Mouse (Mus musculus): Measurements from ENCODE around the gene Lima1. TPM values are rescaled to one million over a fixed set of nuclear protein-coding genes. Genes with fewer than 3 reads are reported as not detected.
"Not testable (repeated sequence)": the region's sequence is repeated elsewhere in the genome, so short reads cannot be mapped to it uniquely, and the experiment has no call there.

Gene Lima1
- polyA plus RNA-seq (2015; fragmentation: Nextera tagmentation; extraction: Ambion mirVana), result 86.5 and 96.4 TPM in 2 replicates

DNA sequence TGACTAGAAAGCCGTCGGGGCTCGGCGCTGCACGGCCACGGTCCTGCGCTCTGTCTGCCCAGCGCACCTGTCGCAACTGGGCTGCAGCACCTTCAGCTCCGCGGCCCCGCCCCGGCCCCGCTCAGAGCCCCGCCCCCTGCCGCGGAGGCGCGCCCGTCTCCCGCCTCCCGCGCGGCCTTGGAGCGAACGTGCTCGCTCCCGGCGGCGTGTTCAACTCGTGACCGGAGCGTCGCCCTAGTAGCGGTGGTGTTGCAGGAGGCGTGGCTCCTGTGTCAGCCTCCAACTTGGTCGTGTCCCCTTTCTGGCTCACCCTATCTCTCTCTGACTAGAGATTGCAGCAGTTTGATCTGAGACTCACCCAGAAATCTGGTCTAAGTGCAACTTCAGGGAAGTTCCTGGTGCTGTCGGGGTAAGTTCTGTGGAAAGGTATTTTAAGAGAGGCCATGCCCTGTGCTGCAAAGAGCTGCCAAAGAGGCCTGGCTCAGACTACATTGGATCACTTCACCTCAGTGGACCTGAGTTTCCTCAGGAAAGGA is at the start of gene Lima1:
Lima1 (minus strand) TSS at position 123 of the 536 bp plus-strand sequence.
- Histone ChIP-seq H3K4me2 (replicated peaks) (peak within 1 kb of the TSS; percentile 94), H3K4me1 (replicated peaks) (no peaks in the 10 kb centered on the region), H3K36me3 (peaks cover 3% of the 10 kb centered on the region; the same call in 1 of the 2 replicates), H3K9me3 (no peaks in the 10 kb centered on the region), H3K27ac (peak within 1 kb of the TSS; percentile 91), H3K27me3 (replicated peaks) (no peaks in the 10 kb centered on the region), H3K9ac (peak within 1 kb of the TSS; percentile 83), H3K4me3 (replicated peaks) (peak within 1 kb of the TSS; percentile 79)
- peak; percentile 96 for ATAC-seq
- WGBS, result under 1% methylated on average over 38 of the region's 38 CpGs

DNA sequence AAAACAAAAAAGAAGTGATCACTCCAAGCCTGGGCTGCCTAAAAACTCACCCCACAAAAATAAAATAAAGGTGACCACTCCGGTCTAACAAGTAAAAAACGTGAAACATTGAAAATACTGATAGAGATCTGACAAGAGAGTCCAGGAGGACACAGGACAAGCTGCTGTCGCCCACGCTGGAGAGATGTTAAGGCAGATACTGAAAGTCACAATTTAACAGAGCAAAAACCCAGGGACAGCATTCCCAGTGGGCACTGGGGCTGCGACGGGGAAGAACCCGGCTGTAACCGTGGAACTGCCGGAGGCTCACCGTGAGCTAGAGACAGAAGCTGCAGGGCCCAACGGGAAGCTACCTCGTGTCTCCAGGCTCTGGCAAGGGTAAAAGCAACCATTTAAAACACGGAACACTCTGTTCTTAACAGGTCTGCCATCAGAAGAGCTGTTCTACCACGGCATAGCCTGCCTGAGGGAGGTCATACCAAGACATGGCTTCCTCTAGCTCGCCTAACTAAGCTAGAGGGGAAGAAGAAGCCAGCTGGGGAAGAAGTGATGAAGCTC is 44.4 kb upstream of the Lima1 start:
- H3K4me3 ChIP-seq (replicated peaks), result no peak overlapping the region
- no peak overlapping the region for H3K27ac ChIP-seq
- H3K4me2 ChIP-seq (replicated peaks), result no peak overlapping the region
- H3K9ac ChIP-seq, result no peak overlapping the region
- no peaks in the 10 kb centered on the region for H3K36me3 ChIP-seq
- 83% methylated on average over 15 of the region's 15 CpGs for WGBS
- H3K4me1 ChIP-seq (replicated peaks), result no peaks in the 10 kb centered on the region
- no peak for ATAC-seq
- no peaks in the 10 kb centered on the region for H3K27me3 ChIP-seq (replicated peaks)
- no peaks in the 10 kb centered on the region for H3K9me3 ChIP-seq

DNA sequence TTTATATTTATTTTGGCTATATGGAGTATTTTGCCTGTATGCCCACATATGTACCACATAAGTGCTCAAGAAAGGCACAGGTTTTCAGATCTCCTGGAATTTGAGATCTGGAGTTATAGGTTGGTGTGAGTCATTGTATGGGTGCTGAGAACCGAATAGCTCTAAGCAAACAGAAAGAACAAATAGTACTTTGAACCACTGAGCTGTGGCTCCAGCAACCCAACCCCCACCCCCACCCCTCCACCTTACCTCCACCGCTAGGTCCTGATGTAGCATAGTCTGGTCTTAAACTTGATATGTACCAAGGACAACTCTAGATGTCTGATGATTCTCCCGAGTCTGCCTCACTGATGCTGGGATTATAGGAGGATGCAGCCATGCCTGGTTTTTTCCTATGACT is 42.0 kb upstream of the Lima1 start:
- peak; percentile 92 for ATAC-seq
- H3K4me1 ChIP-seq (replicated peaks), result no peaks in the 10 kb centered on the region
- no peak overlapping the region for H3K4me2 ChIP-seq (replicated peaks)
- no peaks in the 10 kb centered on the region for H3K27me3 ChIP-seq (replicated peaks)
- H3K9ac ChIP-seq, result no peak overlapping the region
- 55% methylated on average over 3 of the region's 3 CpGs for WGBS
- no peak overlapping the region for H3K4me3 ChIP-seq (replicated peaks)
- H3K36me3 ChIP-seq, result no peaks in the 10 kb centered on the region
- H3K27ac ChIP-seq, result no peak overlapping the region
- no peaks in the 10 kb centered on the region for H3K9me3 ChIP-seq

DNA sequence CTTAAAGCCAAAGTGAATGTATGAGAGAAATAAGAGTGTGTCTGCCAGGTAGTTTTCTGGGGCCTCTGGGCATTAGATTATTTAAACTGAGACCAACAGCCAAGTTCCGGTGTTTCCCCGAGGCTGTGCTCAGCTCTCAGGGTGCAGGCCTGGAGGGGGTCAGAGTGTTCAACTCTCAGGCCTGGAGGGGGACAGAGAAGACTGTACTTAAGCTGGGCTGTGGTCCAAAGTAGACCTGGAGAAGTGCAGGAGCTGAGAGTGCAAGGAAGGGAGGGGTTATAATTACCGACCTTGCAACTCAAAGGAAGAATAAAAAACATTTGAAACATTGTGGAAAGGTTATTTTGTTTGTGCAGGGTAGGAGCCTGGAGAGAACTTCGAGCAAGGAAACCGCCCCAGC is 39.4 kb upstream of the Lima1 start:
- H3K9ac ChIP-seq, result no peak overlapping the region
- no peaks in the 10 kb centered on the region for H3K36me3 ChIP-seq
- no peaks in the 10 kb centered on the region for H3K27me3 ChIP-seq (replicated peaks)
- no peak for ATAC-seq
- no peak overlapping the region for H3K27ac ChIP-seq
- 74% methylated on average over 5 of the region's 5 CpGs for WGBS
- no peak overlapping the region for H3K4me2 ChIP-seq (replicated peaks)
- no peaks in the 10 kb centered on the region for H3K9me3 ChIP-seq
- H3K4me3 ChIP-seq (replicated peaks), result no peak overlapping the region
- no peaks in the 10 kb centered on the region for H3K4me1 ChIP-seq (replicated peaks)

DNA sequence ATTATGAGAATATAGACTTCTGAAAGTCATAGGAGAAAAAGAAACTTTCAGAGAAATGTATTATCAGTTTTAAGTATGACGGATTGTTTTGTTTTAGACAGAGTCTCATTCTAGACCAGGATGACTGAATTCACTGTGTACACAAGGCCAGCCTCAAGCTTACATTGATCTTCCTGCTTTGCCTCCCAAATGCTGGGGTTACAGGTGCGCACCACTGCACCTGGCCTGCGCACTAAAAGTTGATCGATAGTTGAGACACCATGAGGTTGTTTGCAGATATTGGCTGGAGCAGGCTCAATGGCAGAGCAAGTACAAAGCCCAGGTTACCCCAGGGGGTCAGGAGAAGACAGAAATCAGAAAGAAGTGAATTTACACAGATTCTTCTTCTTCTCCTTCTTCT is 36.5 kb upstream of the Lima1 start:
- no peaks in the 10 kb centered on the region for H3K27me3 ChIP-seq (replicated peaks)
- WGBS, result 85% methylated on average over 4 of the region's 4 CpGs
- no peaks in the 10 kb centered on the region for H3K36me3 ChIP-seq
- H3K9me3 ChIP-seq, result no peaks in the 10 kb centered on the region
- no peak for ATAC-seq
- H3K4me3 ChIP-seq (replicated peaks), result no peak overlapping the region
- H3K4me2 ChIP-seq (replicated peaks), result no peak overlapping the region
- H3K9ac ChIP-seq, result no peak overlapping the region
- 0 out of 2 replicates have a peak, but pooled peaks cover 3% of the 10 kb centered on the region for H3K4me1 ChIP-seq (replicated peaks)
- H3K27ac ChIP-seq, result no peak overlapping the region

DNA sequence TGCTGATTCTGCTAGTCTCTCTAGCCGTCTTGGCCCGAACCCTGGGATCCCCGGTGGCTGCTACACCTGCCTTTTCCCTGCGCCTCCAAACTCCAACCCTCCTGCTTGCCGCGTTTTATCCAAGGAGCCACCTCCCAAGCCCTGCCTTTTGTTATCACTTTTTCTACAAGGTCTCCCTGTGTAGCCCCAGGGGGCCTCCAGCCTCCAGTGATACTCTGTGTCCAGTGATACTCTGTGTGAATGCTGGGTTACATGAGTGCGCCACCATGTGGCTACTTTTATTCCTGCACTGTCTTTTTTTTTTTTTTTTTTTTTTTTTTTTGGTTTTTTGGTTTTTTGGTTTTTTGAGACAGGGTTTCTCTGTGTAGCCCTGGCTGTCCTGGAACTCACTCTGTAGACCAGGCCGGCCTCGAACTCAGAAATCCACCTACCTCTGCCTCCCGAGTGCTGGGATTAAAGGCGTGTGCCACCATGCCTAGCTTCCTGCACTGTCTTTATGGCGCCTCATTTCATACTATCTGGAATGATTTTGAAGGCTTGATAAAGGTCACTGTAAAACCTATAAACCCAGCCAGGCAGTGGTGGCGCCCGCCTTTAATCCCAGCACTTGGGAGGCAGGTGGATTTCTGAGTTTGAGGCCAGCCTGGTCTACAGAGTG is 34.2 kb upstream of the Lima1 start:
- H3K27ac ChIP-seq; H3K9ac ChIP-seq; H3K27me3 ChIP-seq (replicated peaks); H3K9me3 ChIP-seq; H3K4me2 ChIP-seq (replicated peaks); H3K4me1 ChIP-seq (replicated peaks); H3K36me3 ChIP-seq; H3K4me3 ChIP-seq (replicated peaks): not testable (repeated sequence)
- ATAC-seq, result peak; percentile 62; the same call in 1 of the 2 replicates
- 38% methylated on average over 14 of the region's 14 CpGs for WGBS

DNA sequence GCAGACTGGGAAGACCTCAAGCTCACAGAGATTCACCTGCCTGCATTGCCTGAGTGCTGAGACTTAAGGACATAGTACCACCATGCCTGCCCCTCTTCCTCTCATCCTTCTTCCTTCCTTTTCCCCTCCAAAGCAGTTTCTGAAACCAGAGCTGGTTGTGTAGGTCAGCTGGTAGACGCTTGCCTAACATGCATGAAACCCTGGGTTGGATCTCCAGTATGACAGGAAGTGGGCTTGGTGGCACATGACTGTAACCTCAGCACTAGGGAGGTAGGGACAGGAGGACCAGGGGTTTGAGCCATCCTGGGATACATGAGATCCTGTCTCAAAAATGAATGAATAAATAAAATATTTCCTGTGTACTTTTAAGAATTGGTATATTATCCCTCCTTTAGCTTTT is 32.3 kb upstream of the Lima1 start:
- Histone ChIP-seq H3K36me3 (no peaks in the 10 kb centered on the region), H3K9ac (no peak overlapping the region), H3K27ac (no peak overlapping the region), H3K4me2 (replicated peaks) (no peak overlapping the region), H3K4me3 (replicated peaks) (no peak overlapping the region), H3K9me3 (no peaks in the 10 kb centered on the region), H3K27me3 (replicated peaks) (no peaks in the 10 kb centered on the region), H3K4me1 (replicated peaks) (0 out of 2 replicates have a peak, but pooled peaks cover 3% of the 10 kb centered on the region)
- no peak for ATAC-seq
- WGBS, result 59% methylated on average over 1 of the region's 1 CpGs

DNA sequence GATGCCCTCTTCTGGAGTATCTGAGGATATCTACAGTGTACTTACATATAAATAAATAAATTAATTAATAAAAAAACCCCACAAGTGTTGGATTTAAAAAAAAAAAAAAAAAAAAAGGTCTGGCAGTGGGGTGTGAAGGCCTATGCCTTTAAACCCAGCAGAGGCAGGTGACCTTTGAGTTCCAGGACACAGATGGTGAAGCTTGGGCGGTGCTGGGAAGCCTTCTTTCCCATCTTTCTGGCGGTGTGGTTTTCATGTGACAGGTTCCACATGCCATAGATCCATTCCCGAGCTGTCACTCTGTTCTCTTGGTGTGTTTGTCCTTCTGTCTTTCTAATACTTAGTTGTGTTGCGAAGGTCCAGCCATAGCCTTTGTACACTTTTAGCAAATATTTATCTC is 31.8 kb upstream of the Lima1 start:
- no peak overlapping the region for H3K27ac ChIP-seq
- H3K36me3 ChIP-seq, result no peaks in the 10 kb centered on the region
- no peak for ATAC-seq
- no peak overlapping the region for H3K4me3 ChIP-seq (replicated peaks)
- no peaks in the 10 kb centered on the region for H3K27me3 ChIP-seq (replicated peaks)
- WGBS, result 69% methylated on average over 4 of the region's 4 CpGs
- H3K4me1 ChIP-seq (replicated peaks), result 0 out of 2 replicates have a peak, but pooled peaks cover 3% of the 10 kb centered on the region
- no peaks in the 10 kb centered on the region for H3K9me3 ChIP-seq
- no peak overlapping the region for H3K4me2 ChIP-seq (replicated peaks)
- H3K9ac ChIP-seq, result no peak overlapping the region

DNA sequence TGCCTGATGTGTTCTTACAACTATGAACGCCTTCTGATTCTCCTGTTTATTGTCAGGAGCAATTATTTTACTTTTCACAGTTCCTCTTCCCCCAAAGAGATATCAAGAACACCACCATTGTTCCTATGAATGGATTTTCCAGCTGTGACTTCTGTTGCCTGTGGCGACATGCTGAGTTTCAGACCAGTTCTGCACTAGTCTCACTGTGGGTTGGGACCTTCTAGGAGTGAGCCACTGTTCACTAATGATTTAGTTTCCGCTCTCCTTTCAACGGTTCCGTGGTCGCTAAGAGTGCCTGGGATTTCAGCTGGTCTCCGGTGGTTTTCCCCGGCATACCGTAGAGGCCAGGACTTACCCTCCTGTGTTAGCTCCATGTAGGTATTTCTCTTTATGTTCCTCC is 29.6 kb upstream of the Lima1 start:
- Histone ChIP-seq H3K4me3 (replicated peaks) (no peak overlapping the region), H3K4me1 (replicated peaks) (0 out of 2 replicates have a peak, but pooled peaks cover 3% of the 10 kb centered on the region), H3K36me3 (no peaks in the 10 kb centered on the region), H3K4me2 (replicated peaks) (no peak overlapping the region), H3K27ac (no peak overlapping the region), H3K27me3 (replicated peaks) (no peaks in the 10 kb centered on the region), H3K9ac (no peak overlapping the region), H3K9me3 (no peaks in the 10 kb centered on the region)
- ATAC-seq, result no peak
- WGBS, result 81% methylated on average over 9 of the region's 9 CpGs

DNA sequence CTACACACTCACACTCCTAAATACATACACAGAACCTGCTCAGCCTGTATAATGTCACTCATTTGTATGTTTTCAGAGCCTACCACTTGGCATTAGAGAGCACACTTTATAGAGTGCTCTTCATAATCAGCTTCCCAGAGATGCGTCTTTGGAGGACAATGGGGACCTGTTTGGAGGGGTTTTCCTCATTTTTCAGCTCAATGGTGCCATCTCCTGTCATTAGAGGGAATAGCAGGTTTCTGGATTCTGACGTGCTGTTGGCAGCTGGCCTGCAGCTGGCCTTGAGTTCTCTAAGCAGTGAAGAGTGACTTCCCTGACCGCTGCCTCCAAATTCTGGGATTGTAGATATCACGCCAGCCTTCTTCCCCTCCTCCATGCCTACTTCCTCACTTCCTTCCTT is 29.1 kb upstream of the Lima1 start:
- no peak overlapping the region for H3K9ac ChIP-seq
- no peak overlapping the region for H3K4me3 ChIP-seq (replicated peaks)
- no peak overlapping the region for H3K4me2 ChIP-seq (replicated peaks)
- H3K4me1 ChIP-seq (replicated peaks), result 0 out of 2 replicates have a peak, but pooled peaks cover 3% of the 10 kb centered on the region
- peak; percentile 52 for ATAC-seq
- H3K27ac ChIP-seq, result no peak overlapping the region
- H3K36me3 ChIP-seq, result no peaks in the 10 kb centered on the region
- 4% methylated on average over 4 of the region's 4 CpGs for WGBS
- H3K9me3 ChIP-seq, result no peaks in the 10 kb centered on the region
- H3K27me3 ChIP-seq (replicated peaks), result no peaks in the 10 kb centered on the region

DNA sequence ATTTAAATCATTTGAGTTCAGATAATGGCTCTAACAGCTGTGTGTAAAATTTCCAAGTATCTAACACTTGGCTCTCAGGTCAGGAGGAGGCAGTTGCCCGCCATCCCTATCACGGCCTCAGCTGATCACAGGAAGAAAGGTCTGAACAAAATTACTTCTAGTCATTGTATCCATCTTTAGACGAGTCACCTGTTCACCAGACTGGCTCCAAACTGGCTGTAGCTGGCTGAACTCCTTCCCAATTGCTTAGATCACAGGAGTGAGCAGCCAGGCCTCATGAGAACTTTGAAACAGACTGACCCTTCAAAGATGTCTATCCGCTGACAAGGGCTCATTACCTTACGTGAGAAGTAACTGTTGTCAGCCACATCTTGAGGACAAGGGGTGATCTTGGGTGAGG is 28.0 kb upstream of the Lima1 start:
- 82% methylated on average over 5 of the region's 5 CpGs for WGBS
- Histone ChIP-seq H3K4me3 (replicated peaks) (no peak overlapping the region), H3K4me1 (replicated peaks) (0 out of 2 replicates have a peak, but pooled peaks cover 3% of the 10 kb centered on the region), H3K27me3 (replicated peaks) (no peaks in the 10 kb centered on the region), H3K9me3 (no peaks in the 10 kb centered on the region), H3K36me3 (no peaks in the 10 kb centered on the region), H3K9ac (no peak overlapping the region), H3K27ac (no peak overlapping the region), H3K4me2 (replicated peaks) (no peak overlapping the region; the same call in 1 of the 2 replicates)
- no peak for ATAC-seq

DNA sequence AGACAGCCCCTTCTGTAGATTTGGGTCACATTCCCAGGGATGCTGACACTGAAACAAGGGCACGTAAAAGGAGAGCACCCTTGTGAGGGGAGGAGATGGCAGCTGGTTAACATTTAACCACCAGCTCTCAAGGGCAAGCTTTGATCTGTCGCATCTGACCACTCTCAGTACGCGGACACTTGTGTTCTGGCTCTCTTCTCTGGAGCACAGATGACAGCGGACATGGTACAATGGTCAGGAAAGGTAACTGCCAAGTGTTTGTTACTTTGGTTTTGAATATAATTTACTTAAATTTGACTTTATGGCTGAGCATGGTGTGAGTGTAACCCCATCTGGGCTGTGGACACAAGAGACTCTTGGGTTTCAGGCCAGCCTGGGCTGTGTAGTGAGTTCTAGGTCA is 27.5 kb upstream of the Lima1 start:
- WGBS, result 52% methylated on average over 5 of the region's 5 CpGs
- Histone ChIP-seq H3K9ac (no peak overlapping the region), H3K4me1 (replicated peaks) (0 out of 2 replicates have a peak, but pooled peaks cover 3% of the 10 kb centered on the region), H3K4me2 (replicated peaks) (no peak overlapping the region; the same call in 1 of the 2 replicates), H3K9me3 (no peaks in the 10 kb centered on the region), H3K27ac (no peak overlapping the region), H3K36me3 (no peaks in the 10 kb centered on the region), H3K27me3 (replicated peaks) (no peaks in the 10 kb centered on the region), H3K4me3 (replicated peaks) (no peak overlapping the region)
- ATAC-seq, result no peak

DNA sequence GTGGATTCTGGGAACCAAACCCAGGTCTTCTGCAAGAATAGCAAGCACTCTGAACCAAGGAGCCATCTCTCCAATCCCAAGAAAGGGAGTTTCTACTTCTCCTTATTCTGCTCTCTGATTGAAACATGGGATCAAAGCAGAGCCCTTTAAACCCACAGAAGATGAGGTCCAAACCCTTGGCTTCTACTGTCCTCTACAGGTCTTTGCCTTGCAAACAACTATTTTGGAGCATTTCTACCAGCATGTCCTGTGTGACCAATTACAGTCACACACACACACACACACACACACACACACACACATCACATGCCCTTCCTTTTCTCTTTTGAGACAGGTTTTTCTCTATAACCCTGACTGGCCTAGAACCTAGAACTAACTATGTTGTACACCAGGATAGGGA is 21.4 kb upstream of the Lima1 start:
- H3K4me1 ChIP-seq (replicated peaks), result 0 out of 2 replicates have a peak, but pooled peaks cover 7% of the 10 kb centered on the region
- H3K9ac ChIP-seq, result no peak overlapping the region
- no peak overlapping the region for H3K4me3 ChIP-seq (replicated peaks)
- H3K36me3 ChIP-seq, result no peaks in the 10 kb centered on the region
- no peak overlapping the region for H3K27ac ChIP-seq
- no peak overlapping the region for H3K4me2 ChIP-seq (replicated peaks)
- H3K9me3 ChIP-seq, result no peaks in the 10 kb centered on the region
- no peak for ATAC-seq
- no peaks in the 10 kb centered on the region for H3K27me3 ChIP-seq (replicated peaks)
